Mouse (Mus musculus) liver, embryonic 12.5 days (tissue): ENCODE data around the gene Xk. TPM values are rescaled to one million over a fixed set of nuclear protein-coding genes. Genes with fewer than 3 reads are reported as not detected.
"Not testable (repeated sequence)": the region's sequence is repeated elsewhere in the genome, so short reads cannot be mapped to it uniquely, and the experiment has no call there.

Experiments used
- ATAC-seq: fragments of 200-750 bp; cut with Nextera tagmentation; 2 replicates; pipeline ENCODE4 v1.8.0; 2017; ENCODE audit warnings: moderate number of reproducible peaks, mild to moderate bottlenecking, moderate library complexity
- H3K27ac ChIP-seq: fragments of 300-500 bp; sonication (generic); 2 replicates; pipeline ENCODE4 v1.5.1; 2016; ENCODE audit warnings: mild to moderate bottlenecking
- H3K27me3 ChIP-seq: fragments of 300-500 bp; sonication (generic); replicated peaks from 2 replicates; pipeline ENCODE4 v1.6.1; 2016; ENCODE audit warnings: mild to moderate bottlenecking, moderate library complexity
- H3K36me3 ChIP-seq: fragments of 300-500 bp; sonication (generic); 2 replicates; pipeline ENCODE4 v1.6.1; 2016; ENCODE audit warnings: mild to moderate bottlenecking, moderate library complexity
- H3K4me1 ChIP-seq: fragments of 300-500 bp; sonication (generic); 2 replicates; pipeline ENCODE4 v1.6.1; 2016
- H3K4me2 ChIP-seq: fragments of 300-500 bp; sonication (generic); 2 replicates; pipeline ENCODE4 v1.6.1; 2016; ENCODE audit warnings: mild to moderate bottlenecking, moderate library complexity
- H3K4me3 ChIP-seq: fragments of 300-500 bp; sonication (generic); 2 replicates; pipeline ENCODE4 v1.5.1; 2016; ENCODE audit warnings: mild to moderate bottlenecking, moderate library complexity
- H3K9ac ChIP-seq: fragments of 300-500 bp; sonication (generic); 2 replicates; pipeline ENCODE4 v1.6.1; 2016; ENCODE audit warnings: mild to moderate bottlenecking, moderate library complexity
- H3K9me3 ChIP-seq: fragments of 300-500 bp; sonication (generic); replicated peaks from 2 replicates; pipeline ENCODE4 v1.6.1; 2016; ENCODE audit warnings: mild to moderate bottlenecking, moderate library complexity
- WGBS: fragments of 180-500 bp; shearing (Covaris S2); methylation state at CpG from one replicate; pipeline ENCODE4 v1.1.7; 2016; ENCODE audit not compliant: insufficient replicate concordance; 5-methylcytosine and 5-hydroxymethylcytosine counted together
- polyA plus RNA-seq: library from polyadenylated mRNA; unstranded; fragments of >200 nt; fragmentation: Nextera tagmentation; extraction: Ambion mirVana; gene quantifications from 2 replicates; pipeline ENCODE4 v1.2.1, GENCODE M21; 2016

Xk gene
- polyA plus RNA-seq, 1 experiment from 2014 or later = 32.7 TPM

- not testable (repeated sequence) for H3K27me3 ChIP-seq, H3K9me3 ChIP-seq, H3K27ac ChIP-seq, ATAC-seq, H3K4me1 ChIP-seq, H3K36me3 ChIP-seq
- peak overlapping the region; percentile 27; the same call in 1 of the 2 replicates for H3K9ac ChIP-seq
- WGBS = 76% methylated on average over 12 of the region's 12 CpGs
- peak overlapping the region; percentile 24 for H3K4me2 ChIP-seq
- peak overlapping the region; percentile 33 for H3K4me3 ChIP-seq
Observed at GRCm38 (mm10) chrX:9332366-9332962, 59.9 kb downstream of the Xk start.

- 42% methylated on average over 2 of the region's 2 CpGs for WGBS
- not testable (repeated sequence) for H3K4me1 ChIP-seq, ATAC-seq, H3K9me3 ChIP-seq, H3K36me3 ChIP-seq, H3K27me3 ChIP-seq, H3K4me2 ChIP-seq, H3K27ac ChIP-seq, H3K9ac ChIP-seq, H3K4me3 ChIP-seq
Observed at GRCm38 (mm10) chrX:9333035-9333434, 60.5 kb downstream of the Xk start.

- not testable (repeated sequence) for H3K4me3 ChIP-seq, ATAC-seq, H3K4me1 ChIP-seq, H3K27ac ChIP-seq, H3K36me3 ChIP-seq, H3K9ac ChIP-seq, H3K9me3 ChIP-seq, H3K4me2 ChIP-seq, H3K27me3 ChIP-seq
- whole genome bisulfite sequencing = 45% methylated on average over 1 of the region's 1 CpGs
Observed at GRCm38 (mm10) chrX:9334996-9335395, 62.4 kb downstream of the Xk start.

GRCm38 (mm10) chrX:9350327-9350726, 77.8 kb downstream of the Xk start, which contains the start of gene H2al1k:
H2al1k (plus strand) TSS chrX:9350627.
- H3K27me3 ChIP-seq, H3K9ac ChIP-seq, ATAC-seq, H3K4me3 ChIP-seq, H3K4me1 ChIP-seq, H3K36me3 ChIP-seq, H3K9me3 ChIP-seq, H3K27ac ChIP-seq, H3K4me2 ChIP-seq: not testable (repeated sequence)
- WGBS = no CpG with 5 or more reads among the region's 2 CpGs

Other genes starting within 250 kb of the Xk start
- gene Fthl17e, start 239.3 kb upstream of the Xk start, polyA plus RNA-seq = not detected in 2 replicates
- not detected in 2 replicates for gene Fthl17f, start 209.7 kb upstream of the Xk start, polyA plus RNA-seq
- not detected in 2 replicates for gene 4930402K13Rik, start 168.2 kb upstream of the Xk start, polyA plus RNA-seq
- gene Lancl3, start 72.9 kb upstream of the Xk start, polyA plus RNA-seq = 0.23 and 0.52 TPM in 2 replicates
- gene Gm14862, start 15.9 kb upstream of the Xk start, polyA plus RNA-seq = 2.8 and 3.0 TPM in 2 replicates
- 1.8 and 2.4 TPM in 2 replicates for gene H2al1m, start 11.0 kb downstream of the Xk start, polyA plus RNA-seq
- not detected in 2 replicates for gene H2al1k, start 77.9 kb downstream of the Xk start, polyA plus RNA-seq
- gene Cybb, start 215.0 kb downstream of the Xk start, polyA plus RNA-seq = 2.9 and 3.7 TPM in 2 replicates